Mouse (Mus musculus): ENCODE data around the gene Pear1.

- TF ChIP-seq POLR2A (IDR thresholded peaks at IDR 0.05; ENCODE audit: borderline replicate concordance, control insufficient read depth, low read depth, low read length) (no peak), CTCF (IDR thresholded peaks at IDR 0.05; ENCODE audit: control insufficient read depth, insufficient read depth, low read length) (no peak)
These were observed 99.5 kb downstream of the Pear1 start for GRCm38 (mm10) chr3:87724556-87724955.
